Mouse (Mus musculus) neural tube, embryonic 15.5 days (tissue): ENCODE data around the gene Epo. TPM values are rescaled to one million over a fixed set of nuclear protein-coding genes. Genes with fewer than 3 reads are reported as not detected.

Source experiments
- ATAC-seq: fragments of 200-750 bp; cut with Nextera tagmentation; 2 replicates; pipeline ENCODE4 v1.8.0; 2017; ENCODE audit warnings: mild to moderate bottlenecking, moderate TSS enrichment, moderate library complexity; ENCODE audit not compliant: low FRiP score
- H3K27ac ChIP-seq: fragments of 300-500 bp; sonication (generic); replicated peaks from 2 replicates; pipeline ENCODE4 v1.5.1; 2015; ENCODE audit warnings: mild to moderate bottlenecking, inconsistent platforms
- H3K27me3 ChIP-seq: fragments of 300-500 bp; sonication (generic); replicated peaks from 2 replicates; pipeline ENCODE4 v1.6.1; 2015; ENCODE audit warnings: inconsistent platforms
- H3K36me3 ChIP-seq: fragments of 300-500 bp; sonication (generic); 2 replicates; pipeline ENCODE4 v1.6.1; 2015; ENCODE audit warnings: inconsistent platforms
- H3K4me1 ChIP-seq: fragments of 300-500 bp; sonication (generic); 2 replicates; pipeline ENCODE4 v1.6.1; 2015; ENCODE audit warnings: inconsistent platforms
- H3K4me2 ChIP-seq: fragments of 300-500 bp; sonication (generic); 2 replicates; pipeline ENCODE4 v1.6.1; 2015; ENCODE audit warnings: inconsistent platforms, mild to moderate bottlenecking, moderate library complexity
- H3K4me3 ChIP-seq: fragments of 300-500 bp; sonication (generic); replicated peaks from 2 replicates; pipeline ENCODE4 v1.5.1; 2015; ENCODE audit warnings: mild to moderate bottlenecking, inconsistent platforms
- H3K9ac ChIP-seq: fragments of 300-500 bp; sonication (generic); replicated peaks from 2 replicates; pipeline ENCODE4 v1.6.1; 2015; ENCODE audit warnings: mild to moderate bottlenecking, inconsistent platforms
- H3K9me3 ChIP-seq: fragments of 300-500 bp; sonication (generic); replicated peaks from 2 replicates; pipeline ENCODE4 v1.6.1; 2016; ENCODE audit warnings: inconsistent platforms
- WGBS: fragments of 180-500 bp; shearing (Covaris S2); methylation state at CpG from one replicate; pipeline ENCODE4 v1.1.7; 2015; ENCODE audit warnings: mixed read lengths; 5-methylcytosine and 5-hydroxymethylcytosine counted together
- polyA plus RNA-seq: library from polyadenylated mRNA; unstranded; fragments of >200 nt; fragmentation: Nextera tagmentation; extraction: Ambion mirVana; gene quantifications from 2 replicates; pipeline ENCODE4 v1.2.1, GENCODE M21; 2015

Gene Epo
- polyA plus RNA-seq, 1 experiment from 2014 or later: not detected

GRCm38 (mm10) chr5:137491559-137491958, 41.5 kb downstream of the Epo start:
- WGBS: 52% methylated on average over 4 of the region's 4 CpGs
- H3K9ac ChIP-seq: no peak overlapping the region
- no peak overlapping the region for H3K4me3 ChIP-seq
- no peaks in the 10 kb centered on the region for H3K27me3 ChIP-seq
- H3K36me3 ChIP-seq: no peaks in the 10 kb centered on the region
- ATAC-seq: no peak
- H3K4me2 ChIP-seq: no peak overlapping the region
- no peak overlapping the region for H3K27ac ChIP-seq
- peaks cover 6% of the 10 kb centered on the region for H3K4me1 ChIP-seq
- no peaks in the 10 kb centered on the region for H3K9me3 ChIP-seq

GRCm38 (mm10) chr5:137487616-137488015, 45.4 kb downstream of the Epo start:
- Histone ChIP-seq H3K4me2 (no peak overlapping the region), H3K27ac (no peak overlapping the region), H3K27me3 (peaks cover 19% of the 10 kb centered on the region), H3K9me3 (no peaks in the 10 kb centered on the region), H3K4me3 (no peak overlapping the region), H3K36me3 (no peaks in the 10 kb centered on the region), H3K9ac (no peak overlapping the region), H3K4me1 (peaks cover 17% of the 10 kb centered on the region)
- 89% methylated on average over 7 of the region's 7 CpGs for WGBS
- ATAC-seq: no peak

- Histone ChIP-seq H3K27me3 (peaks cover 19% of the 10 kb centered on the region), H3K9me3 (no peaks in the 10 kb centered on the region), H3K4me2 (peak overlapping the region; percentile 50), H3K27ac (no peak overlapping the region), H3K4me3 (peak overlapping the region; percentile 21), H3K9ac (peak overlapping the region; percentile 26; the same call in 1 of the 2 replicates), H3K36me3 (no peaks in the 10 kb centered on the region), H3K4me1 (peaks cover 11% of the 10 kb centered on the region)
- 2% methylated on average over 17 of the region's 17 CpGs for WGBS
- no peak for ATAC-seq
Measured at GRCm38 (mm10) chr5:137485851-137486155, 47.2 kb downstream of the Epo start.

GRCm38 (mm10) chr5:137485071-137485850, 47.8 kb downstream of the Epo start:
- H3K4me3 ChIP-seq: peak overlapping the region; percentile 21
- peak overlapping the region; percentile 50 for H3K4me2 ChIP-seq
- no peaks in the 10 kb centered on the region for H3K36me3 ChIP-seq
- no peak overlapping the region for H3K27ac ChIP-seq
- H3K9me3 ChIP-seq: no peaks in the 10 kb centered on the region
- H3K4me1 ChIP-seq: peaks cover 11% of the 10 kb centered on the region
- 6% methylated on average over 29 of the region's 30 CpGs for WGBS
- peaks cover 19% of the 10 kb centered on the region for H3K27me3 ChIP-seq
- peak overlapping the region; percentile 26; the same call in 1 of the 2 replicates for H3K9ac ChIP-seq
- no peak for ATAC-seq

- Histone ChIP-seq H3K4me2 (no peak overlapping the region), H3K27ac (no peak overlapping the region), H3K36me3 (no peaks in the 10 kb centered on the region), H3K4me3 (no peak overlapping the region), H3K4me1 (peaks cover 11% of the 10 kb centered on the region), H3K9ac (no peak overlapping the region), H3K9me3 (no peaks in the 10 kb centered on the region), H3K27me3 (peaks cover 19% of the 10 kb centered on the region)
- WGBS: 10% methylated on average over 8 of the region's 8 CpGs
- no peak for ATAC-seq
Measured at GRCm38 (mm10) chr5:137481897-137482296, 51.1 kb downstream of the Epo start.

- H3K4me3 ChIP-seq: no peak overlapping the region
- H3K27me3 ChIP-seq: peaks cover 19% of the 10 kb centered on the region
- peaks cover 11% of the 10 kb centered on the region for H3K4me1 ChIP-seq
- no peak overlapping the region for H3K27ac ChIP-seq
- no peaks in the 10 kb centered on the region for H3K36me3 ChIP-seq
- no peak for ATAC-seq
- no peaks in the 10 kb centered on the region for H3K9me3 ChIP-seq
- H3K9ac ChIP-seq: no peak overlapping the region
- H3K4me2 ChIP-seq: no peak overlapping the region
Measured at GRCm38 (mm10) chr5:137481138-137481537, 51.9 kb downstream of the Epo start.

- Histone ChIP-seq H3K4me3 (no peak within 1 kb of the TSS), H3K9ac (no peak within 1 kb of the TSS), H3K4me1 (no peaks in the 10 kb centered on the region), H3K27ac (no peak within 1 kb of the TSS), H3K9me3 (no peaks in the 10 kb centered on the region), H3K4me2 (no peak within 1 kb of the TSS), H3K27me3 (no peaks in the 10 kb centered on the region), H3K36me3 (no peaks in the 10 kb centered on the region)
- ATAC-seq: no peak
- 85% methylated on average over 5 of the region's 5 CpGs for WGBS
Measured at GRCm38 (mm10) chr5:137476964-137477363, 56.1 kb downstream of the Epo start, which contains the start of gene Zan. Gene Zan (minus strand): TSS chr5:137477064.

- Histone ChIP-seq H3K9ac (no peak overlapping the region), H3K4me3 (no peak overlapping the region), H3K4me1 (no peaks in the 10 kb centered on the region), H3K27me3 (no peaks in the 10 kb centered on the region), H3K4me2 (no peak overlapping the region), H3K9me3 (no peaks in the 10 kb centered on the region), H3K36me3 (no peaks in the 10 kb centered on the region), H3K27ac (no peak overlapping the region)
- no peak for ATAC-seq
- 20% methylated on average over 2 of the region's 2 CpGs for WGBS
Measured at GRCm38 (mm10) chr5:137474351-137474750, 58.7 kb downstream of the Epo start.

GRCm38 (mm10) chr5:137472252-137472904, 60.7 kb downstream of the Epo start:
- H3K27me3 ChIP-seq: no peaks in the 10 kb centered on the region
- no peaks in the 10 kb centered on the region for H3K36me3 ChIP-seq
- no peaks in the 10 kb centered on the region for H3K9me3 ChIP-seq
- whole genome bisulfite sequencing: 66% methylated on average over 5 of the region's 5 CpGs
- H3K27ac ChIP-seq: no peak overlapping the region
- no peak overlapping the region for H3K9ac ChIP-seq
- no peak overlapping the region for H3K4me2 ChIP-seq
- no peak overlapping the region for H3K4me3 ChIP-seq
- ATAC-seq: no peak
- H3K4me1 ChIP-seq: no peaks in the 10 kb centered on the region

- H3K27ac ChIP-seq: no peak overlapping the region
- no peak for ATAC-seq
- no peaks in the 10 kb centered on the region for H3K4me1 ChIP-seq
- no peaks in the 10 kb centered on the region for H3K9me3 ChIP-seq
- no peak overlapping the region for H3K4me3 ChIP-seq
- no peaks in the 10 kb centered on the region for H3K27me3 ChIP-seq
- WGBS: 93% methylated on average over 6 of the region's 6 CpGs
- H3K4me2 ChIP-seq: no peak overlapping the region
- no peak overlapping the region for H3K9ac ChIP-seq
- no peaks in the 10 kb centered on the region for H3K36me3 ChIP-seq
Measured at GRCm38 (mm10) chr5:137466946-137467345, 66.1 kb downstream of the Epo start.

GRCm38 (mm10) chr5:137465049-137465448, 68.0 kb downstream of the Epo start:
- ATAC-seq: no peak
- 60% methylated on average over 3 of the region's 3 CpGs for WGBS
- no peaks in the 10 kb centered on the region for H3K27me3 ChIP-seq
- no peaks in the 10 kb centered on the region for H3K4me1 ChIP-seq
- no peaks in the 10 kb centered on the region for H3K9me3 ChIP-seq
- H3K27ac ChIP-seq: no peak overlapping the region
- no peak overlapping the region for H3K4me3 ChIP-seq
- no peak overlapping the region for H3K9ac ChIP-seq
- H3K36me3 ChIP-seq: no peaks in the 10 kb centered on the region
- H3K4me2 ChIP-seq: no peak overlapping the region

GRCm38 (mm10) chr5:137455866-137456591, 77.0 kb downstream of the Epo start:
- 50% methylated on average over 7 of the region's 7 CpGs for WGBS
- H3K4me2 ChIP-seq: no peak overlapping the region
- no peak for ATAC-seq

More at GRCm38 (mm10) chr5:137455866-137456591, 77.0 kb downstream of the Epo start:
- H3K4me1 ChIP-seq: no peaks in the 10 kb centered on the region
- no peak overlapping the region for H3K4me3 ChIP-seq
- no peak overlapping the region for H3K9ac ChIP-seq
- no peaks in the 10 kb centered on the region for H3K36me3 ChIP-seq
- H3K27me3 ChIP-seq: no peaks in the 10 kb centered on the region
- no peaks in the 10 kb centered on the region for H3K9me3 ChIP-seq
- no peak overlapping the region for H3K27ac ChIP-seq
